Mouse (Mus musculus) ovary, postnatal 10 days (tissue): Measurements from ENCODE around the gene Esd.
A peak's percentile ranks its signal among the peaks of the same experiment; 100 is the strongest.

Experiments used
- DNase-seq: peaks from one replicate; pipeline ENCODE4 v3.0.0; 2022; ENCODE audit warnings: low spot score

The Esd gene

DNA sequence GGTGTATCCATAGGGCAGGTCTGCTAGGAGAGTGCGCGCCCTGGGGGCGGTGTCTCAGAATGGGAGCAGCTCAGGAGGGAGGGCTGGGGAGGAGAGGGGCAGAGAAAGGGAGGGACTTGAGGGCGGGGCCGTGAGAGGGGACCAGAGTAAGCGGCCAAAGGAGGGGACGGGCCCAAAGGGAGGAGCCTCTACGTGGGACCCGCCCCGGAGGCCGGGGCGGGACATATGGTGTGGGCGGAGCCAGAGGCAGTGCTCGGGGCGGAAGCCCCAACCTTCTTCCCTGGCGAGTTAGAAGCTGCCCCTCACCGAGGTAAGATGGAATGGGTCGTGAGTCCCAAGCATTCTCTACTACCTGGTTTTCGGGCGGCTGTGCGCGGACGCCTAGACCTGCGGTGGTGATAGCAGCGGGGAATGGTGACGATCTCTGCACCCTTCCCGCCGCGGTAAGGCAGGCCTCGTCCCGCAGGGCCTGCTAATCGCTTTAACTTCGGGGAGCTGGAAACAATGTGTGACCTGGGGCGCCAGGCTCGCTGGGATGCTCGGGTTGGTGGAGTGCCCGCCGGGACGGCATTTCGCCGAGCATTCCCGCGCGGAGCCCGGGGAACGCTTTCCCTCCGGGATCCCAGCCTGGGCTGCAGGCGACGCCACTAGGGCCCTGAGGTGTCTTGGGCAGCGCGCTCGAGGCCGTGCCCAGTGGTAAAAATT lies at the start of gene Esd:
Gene Esd, plus strand, starts transcription at position 219 of the 705 bp plus-strand sequence.
- DNase-seq: peak; percentile 71

DNA sequence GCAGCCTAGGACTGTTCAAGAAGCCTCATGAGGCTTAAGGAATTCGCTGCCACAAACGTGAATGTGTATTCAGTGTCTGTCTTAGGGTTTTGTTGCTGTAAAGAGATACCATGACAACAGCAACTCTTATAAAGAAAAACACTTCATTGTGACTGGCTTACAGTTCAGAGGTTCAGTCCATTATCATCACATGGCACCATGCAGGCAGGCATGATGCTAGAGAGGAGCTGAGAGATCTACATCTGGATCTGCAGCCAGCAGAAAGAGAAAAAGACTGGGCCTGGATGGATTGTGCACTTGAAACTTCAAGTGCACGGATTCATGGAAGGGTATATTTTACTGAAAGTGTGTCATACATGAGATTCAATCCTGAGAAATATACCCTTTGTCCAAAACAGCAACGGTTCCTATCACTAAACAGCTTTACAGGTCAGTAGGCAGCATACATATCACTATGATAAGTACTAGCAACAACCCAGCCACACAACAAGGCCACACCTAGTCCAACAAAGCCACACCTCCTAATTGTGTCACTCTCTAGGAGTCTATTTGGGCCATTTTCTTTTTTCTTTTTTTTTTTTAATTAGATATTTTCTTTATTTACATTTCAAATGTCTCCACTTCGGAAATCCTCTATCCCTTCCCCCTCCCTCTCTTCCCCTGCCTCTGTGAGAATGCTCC lies 47.7 kb upstream of the Esd start:
- DNase-seq: no peak

DNA sequence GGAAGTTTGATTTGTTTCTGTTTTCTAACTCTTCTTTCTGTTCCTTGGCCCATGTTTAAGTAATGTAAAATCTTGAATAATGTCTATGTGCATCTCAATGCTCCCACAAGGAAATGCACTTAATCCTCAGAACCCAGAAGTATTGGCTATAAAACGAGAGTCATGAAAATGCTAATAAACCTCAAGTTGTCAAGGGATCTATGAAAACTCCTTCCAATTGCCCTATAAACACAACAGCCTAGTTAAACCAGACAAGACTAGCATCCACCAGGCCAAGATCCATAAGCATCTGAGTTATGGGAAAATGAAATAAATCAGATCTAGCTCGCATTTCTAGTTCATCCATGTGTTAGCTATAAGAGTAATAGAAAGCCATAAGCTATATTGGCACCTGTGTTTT lies 40.1 kb upstream of the Esd start:
- no peak for DNase-seq

DNA sequence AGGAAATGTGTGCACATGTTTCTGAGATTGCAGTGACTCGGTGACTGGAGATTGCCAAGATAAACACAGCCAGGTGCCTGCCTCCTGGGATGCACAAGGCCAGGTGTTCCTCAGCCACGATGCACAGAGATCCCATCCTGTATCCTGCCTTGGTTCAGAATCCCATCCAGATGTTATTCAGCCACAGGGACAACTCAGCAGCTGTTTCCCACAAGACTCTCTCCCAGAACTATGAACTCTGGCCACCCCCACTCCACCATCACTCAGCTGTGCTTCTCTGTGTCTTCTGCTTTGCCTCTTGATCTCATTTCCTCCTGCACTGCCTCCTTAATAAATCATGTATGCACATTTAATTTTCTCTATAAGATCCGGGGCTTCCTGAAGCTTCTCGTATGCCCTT lies 35.3 kb upstream of the Esd start:
- DNase-seq: no peak

DNA sequence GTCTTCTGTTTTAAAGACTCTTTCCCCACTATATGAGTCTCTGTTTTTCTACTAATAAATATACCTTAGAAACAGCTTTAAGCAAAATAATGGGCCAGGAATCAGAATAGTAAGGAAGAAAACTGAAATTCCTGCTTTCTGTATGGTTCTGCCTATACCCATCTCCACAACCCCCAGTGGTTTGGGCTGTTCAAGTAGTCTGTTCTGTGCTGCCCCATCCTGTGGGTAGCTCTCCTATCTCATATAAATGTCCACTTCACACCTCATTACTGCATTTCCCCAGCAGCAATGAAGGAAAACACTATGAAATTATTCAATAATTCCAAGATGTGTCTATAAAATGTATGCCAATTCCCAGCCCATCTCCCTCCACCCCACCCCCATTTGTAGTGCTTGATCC lies 34.7 kb upstream of the Esd start:
- no peak for DNase-seq

DNA sequence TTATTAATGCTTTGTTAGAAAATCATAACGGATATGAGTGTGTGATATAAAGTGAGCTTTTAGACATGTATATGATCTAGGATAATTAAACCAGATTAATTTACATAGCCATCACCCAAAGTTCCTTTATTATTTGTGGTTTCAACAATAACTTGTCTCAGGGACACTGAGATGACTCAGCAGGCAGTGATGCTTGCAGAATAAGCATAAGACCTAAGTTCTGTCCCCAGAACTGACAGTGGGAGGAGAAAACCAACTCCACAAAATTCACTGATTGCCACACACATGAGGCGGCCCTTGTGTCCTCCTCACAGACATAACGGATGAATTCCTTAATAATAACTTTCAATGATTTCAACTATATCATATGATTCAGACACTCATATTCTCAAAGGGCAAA lies 32.9 kb upstream of the Esd start:
- DNase-seq: no peak

DNA sequence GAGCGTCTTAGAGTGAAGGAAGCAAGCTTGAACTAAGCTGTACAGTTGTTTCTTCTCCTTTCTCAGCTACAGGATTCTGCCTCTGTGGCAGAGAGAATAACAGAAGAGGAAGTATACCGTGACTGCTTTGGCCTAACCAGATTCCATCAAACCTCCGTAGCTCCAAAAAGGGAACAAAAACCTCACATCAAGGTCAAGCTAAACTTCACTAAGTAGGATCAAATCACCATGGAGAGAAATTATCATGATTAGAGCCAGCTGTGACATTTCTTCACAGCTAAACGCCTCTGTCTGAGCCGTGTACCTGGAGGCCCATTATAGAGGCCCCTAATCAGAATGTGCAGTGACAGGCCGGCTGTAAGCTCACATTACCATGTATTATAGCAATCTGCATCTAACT lies 28.2 kb upstream of the Esd start:
- DNase-seq: no peak

DNA sequence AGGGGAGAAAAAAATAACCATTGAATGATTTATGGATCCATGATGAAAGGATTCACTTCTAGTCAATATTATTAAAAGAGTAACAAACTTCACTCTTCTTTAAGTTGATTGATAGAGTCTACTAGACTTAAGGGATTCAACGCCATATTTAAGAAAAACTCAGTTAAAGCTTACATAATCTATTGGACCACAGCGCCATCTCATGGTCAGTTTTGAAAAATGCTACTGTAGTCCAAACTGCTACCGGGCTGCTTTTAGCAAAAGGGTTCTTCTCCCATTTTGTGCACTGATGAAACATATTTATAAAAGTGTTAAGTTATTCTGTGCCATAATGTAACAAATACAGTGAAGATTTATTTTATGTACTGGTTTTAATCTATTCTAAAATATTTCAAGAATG lies 23.0 kb upstream of the Esd start:
- no peak for DNase-seq

DNA sequence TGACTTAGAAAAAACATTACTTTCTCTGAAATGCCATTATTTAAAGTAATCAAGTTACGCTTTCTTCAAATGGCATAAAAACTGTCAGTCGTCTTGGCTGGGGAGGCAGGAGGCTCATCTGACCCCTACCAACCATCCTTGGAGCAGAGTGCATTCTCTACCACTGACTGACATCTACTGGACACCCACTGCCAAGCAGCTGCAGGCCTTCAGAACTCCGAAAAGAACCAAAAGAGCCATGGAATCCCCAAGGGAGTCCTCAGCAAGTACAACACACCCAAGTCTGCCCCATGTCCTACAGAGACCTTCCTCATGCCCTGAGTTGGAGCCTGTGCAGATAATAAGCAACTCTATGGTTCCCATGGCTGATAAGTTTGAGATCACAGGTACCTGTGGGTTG lies 8.6 kb upstream of the Esd start:
- DNase-seq: no peak

DNA sequence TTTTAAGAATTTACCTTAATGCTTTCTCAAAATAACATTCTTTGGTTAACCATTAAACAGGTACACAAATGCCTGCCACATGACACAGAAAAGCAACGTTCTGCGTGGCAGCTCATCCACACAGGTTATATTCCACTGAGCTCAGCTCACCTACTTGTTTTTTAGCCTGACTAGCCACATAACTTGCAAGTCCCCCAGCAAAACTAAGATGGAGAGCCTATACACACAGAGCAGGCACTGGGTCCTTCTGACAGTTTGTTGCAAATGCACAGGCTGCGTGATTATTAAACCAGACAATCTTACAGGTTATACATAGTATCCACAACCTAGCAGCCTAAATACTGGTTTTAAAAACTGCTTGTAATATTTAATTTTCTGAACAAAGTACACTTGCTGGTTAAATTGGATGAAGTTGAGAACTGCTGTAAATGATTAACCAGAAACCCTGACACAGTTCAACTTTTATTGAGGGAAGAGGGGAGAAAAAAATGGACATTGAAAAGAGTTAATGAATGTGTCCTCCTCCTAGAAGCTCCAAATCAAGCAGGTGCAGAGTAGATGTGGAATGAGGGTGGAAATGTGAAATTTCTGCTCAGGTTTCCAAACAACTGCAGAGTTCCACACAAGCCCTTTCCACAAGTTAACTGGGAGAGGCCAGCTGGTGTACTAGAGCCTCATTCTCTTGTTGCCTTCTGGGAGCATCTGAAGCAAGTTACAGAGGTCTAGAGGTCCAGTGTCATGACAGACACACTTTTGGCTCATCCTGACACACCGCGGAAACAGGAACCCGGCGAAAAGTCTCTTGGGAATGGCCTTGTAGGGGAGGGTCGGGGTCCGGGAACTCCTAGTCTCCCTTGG lies 647 bp upstream of the Esd start:
- no peak for DNase-seq

DNA sequence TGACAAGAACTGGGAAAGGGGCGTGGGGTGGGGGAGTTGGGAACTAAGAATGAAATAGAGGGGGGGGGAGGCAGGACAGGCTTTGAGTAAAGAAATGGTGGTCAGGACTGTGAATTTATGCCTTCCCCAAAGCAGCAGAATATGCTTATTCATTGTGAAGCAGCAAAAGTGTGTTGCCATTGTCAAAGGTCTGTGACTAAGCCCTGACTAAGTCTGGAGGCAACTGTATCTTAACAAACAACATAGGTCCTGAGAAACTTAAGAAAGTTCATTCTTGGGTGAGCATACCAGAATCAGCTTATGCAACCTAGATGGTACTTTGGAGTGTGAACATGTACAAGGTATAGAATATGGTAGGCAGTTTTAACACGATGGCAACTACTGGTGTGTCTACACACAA lies 1.3 kb downstream of the Esd start:
- no peak for DNase-seq

DNA sequence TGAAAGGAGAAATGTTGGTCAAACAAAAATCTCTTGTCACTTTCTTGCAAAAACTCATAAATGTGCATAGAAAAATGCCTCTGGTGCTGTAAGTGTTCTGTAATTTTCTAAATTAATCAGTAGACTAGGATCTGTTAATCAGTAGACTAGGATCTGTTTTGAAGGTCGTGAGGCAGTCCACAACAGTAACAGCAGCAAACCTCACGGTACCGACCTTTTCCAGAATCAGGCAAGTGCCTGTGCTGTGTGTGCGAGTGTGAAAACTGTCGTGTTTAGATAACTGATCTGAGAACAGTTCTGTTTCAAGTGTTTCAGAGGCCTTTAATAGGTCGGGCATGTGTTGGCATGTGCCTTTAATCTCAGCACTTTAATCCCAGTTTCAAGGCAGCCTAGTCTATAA lies 3.4 kb downstream of the Esd start:
- no peak for DNase-seq

DNA sequence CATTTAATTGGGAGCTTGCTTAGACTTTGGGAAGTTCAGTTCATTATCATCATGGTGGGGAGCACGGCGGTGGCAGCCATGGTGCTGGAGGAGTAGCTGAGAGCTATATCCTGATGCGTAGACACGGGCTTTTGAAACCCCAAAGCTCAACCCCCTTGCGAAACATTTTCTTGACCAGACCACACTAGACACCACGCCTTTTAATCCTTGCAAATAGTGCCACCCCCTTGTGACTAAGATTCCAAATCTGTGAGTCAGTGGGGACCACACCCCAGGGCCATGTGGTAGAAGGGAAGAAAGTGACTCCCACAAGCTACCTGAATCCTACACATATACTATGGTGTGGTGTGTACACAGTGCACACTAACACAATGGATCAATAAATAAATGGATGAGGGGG lies 4.8 kb downstream of the Esd start:
- DNase-seq: no peak

DNA sequence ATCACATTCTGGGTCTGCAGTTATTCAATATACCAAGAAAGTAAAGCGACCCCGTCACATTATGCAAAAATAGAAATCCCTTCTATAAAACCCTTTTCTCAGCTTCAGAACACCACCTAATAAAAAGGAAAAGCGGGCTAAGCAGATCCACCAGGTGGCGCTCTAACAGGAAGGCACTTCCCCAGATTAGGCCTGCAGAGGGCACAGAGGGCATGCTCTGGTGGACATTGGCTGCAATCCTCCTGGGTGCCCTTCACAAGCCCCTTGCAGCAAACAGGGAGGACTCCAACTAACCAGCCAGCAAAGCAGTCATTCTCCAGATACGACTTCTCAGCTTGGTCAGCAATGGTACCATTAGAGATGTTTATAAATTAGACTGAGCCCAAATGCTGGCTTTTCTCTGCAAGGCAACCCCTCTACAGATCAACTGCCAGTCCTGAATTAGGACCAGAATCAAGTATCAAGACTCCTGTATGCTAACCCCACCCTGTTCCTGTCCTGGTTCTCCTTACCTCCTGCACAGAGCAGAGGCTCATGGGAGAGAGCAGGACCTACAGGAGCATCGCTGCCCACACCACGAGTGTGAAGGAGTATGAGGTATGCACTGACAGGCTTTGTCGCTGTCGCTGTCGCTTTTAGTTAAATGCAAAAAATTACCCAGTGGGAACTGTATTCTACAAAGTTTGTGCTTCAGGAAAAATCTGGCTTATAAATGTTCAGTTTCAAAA lies 32.3 kb downstream of the Esd start:
- peak; percentile 43 for DNase-seq

DNA sequence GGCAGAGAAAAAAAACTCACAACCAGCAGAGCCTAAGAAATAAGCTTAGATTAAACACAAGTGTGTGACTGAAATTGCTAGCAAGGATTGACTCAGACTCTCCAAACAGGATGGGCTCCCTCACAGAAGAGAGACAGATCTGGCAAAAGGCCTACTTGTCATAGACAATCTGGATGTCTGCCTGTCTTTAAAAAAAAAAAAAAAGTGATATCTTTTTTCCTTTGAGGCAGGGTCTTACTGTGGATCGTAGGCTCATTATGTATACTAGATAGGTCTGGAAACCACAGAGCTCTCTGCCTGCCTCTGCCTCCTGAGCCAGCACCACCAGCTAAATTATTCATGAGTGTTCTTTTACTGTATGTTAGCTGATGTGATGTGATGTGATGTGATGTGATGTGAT lies 35.8 kb downstream of the Esd start:
- no peak for DNase-seq

DNA sequence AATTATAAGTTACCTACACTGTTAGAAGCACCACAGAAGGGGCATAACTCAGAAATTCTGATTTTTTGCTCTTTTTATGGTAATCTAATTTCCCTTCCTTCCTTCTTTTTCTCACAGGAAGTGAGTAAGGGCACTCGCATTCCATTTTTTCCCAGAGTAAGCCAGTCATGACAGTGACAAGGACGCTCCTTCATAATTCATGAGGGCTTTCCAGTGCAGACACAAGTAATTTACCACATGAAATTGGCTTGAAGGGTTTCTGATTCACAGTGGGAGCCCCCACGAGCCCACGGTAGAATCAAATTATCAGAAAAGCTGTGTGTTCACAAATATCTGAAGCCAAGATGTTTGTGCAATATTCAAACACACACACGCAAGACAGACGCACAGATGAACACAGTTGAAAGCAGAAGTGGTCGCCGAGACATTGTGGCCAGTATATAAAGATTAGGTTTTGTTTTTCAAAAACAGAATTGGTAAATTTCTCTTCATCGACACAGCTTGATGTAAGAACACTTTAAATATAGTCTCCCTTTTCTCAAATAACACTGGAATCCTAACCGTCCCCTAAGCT lies 42.0 kb downstream of the Esd start:
- DNase-seq: no peak

DNA sequence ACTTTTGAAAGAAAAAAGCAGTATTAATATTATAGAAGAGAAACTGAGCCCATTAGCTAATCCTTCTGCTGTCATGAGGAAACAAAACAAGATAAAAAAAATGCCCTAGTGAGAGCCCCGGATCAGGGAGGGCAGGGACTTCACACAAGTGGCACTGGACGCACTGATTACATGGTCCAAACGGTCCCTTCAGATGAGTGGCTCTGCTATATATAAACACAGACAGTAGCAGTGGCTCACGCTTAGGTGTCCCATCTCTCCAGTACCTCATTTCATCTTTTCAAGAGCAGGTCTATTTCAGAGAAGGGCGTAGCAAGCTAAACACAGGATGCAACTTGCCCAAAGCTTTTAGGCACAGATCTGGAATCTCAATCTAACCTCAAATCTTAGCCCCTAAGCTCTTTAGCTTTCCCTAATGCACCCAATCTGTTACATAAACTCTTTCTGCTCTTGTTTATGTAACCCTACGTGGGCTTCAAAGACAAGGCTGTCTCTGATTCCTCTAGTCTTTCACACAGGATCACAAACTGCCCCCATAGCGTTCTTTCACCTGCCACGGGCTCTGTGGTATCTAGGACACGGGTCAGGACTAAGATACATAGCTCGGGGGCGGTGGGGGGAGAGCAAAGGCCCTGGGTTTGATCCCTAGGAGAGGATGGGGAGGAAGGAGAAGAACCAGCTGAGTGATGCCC lies 52.3 kb downstream of the Esd start:
- no peak for DNase-seq

DNA sequence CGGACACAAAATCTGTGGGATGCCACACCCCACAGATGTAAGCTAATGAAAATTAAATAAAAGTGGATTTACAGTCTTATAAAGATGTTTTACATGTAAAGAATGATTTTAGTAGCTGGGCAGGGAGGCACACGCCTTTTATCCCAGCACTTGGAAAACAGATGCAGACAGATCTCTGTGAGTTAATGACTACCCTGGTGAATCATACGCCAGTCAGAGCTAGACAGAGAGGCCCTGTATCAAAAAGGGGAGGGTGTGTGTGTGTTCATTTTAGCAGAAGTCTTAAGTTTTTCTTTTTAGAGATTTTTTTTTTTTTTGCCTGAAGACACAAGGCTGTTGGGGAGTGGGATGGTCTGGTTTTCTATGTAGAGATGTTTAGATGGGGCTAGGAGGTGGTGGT lies 55.6 kb downstream of the Esd start:
- DNase-seq: no peak

DNA sequence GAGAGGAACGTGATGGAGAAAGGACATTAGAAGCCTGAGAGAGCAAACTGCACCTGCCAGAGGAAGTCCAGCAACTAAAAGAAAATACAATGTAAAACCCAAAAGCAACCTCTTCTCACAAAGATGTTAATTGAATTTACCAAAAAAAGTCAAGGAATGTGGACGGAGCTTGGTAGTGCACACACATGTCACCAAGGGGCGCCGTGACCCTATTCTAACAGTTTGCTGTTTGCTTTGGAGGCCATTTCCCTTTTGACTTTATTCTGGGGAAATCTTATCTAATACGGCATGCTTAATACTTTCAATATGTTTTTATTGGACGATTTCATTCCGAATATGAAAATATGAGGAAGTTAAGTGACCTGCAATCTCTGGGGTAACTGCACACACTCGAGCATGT lies 56.7 kb downstream of the Esd start:
- DNase-seq: no peak

DNA sequence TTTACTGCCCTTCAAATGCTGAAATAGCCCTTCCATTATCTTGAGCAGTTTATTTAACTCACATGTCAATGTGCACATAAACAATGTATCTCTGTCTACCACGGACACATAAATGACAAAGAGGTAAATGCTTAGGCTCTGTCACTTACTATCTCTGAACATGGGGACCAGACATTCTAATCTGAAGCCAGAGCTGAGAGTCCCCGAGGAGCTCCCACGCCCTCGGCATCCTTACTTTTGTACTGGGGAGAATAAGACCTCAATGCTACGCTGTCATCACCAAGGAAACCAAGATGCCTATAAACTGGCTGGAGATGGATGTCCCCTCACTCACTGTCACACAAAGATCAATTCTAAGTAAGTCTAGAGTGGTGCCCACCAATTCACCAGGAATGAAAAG lies 58.4 kb downstream of the Esd start:
- DNase-seq: no peak

DNA sequence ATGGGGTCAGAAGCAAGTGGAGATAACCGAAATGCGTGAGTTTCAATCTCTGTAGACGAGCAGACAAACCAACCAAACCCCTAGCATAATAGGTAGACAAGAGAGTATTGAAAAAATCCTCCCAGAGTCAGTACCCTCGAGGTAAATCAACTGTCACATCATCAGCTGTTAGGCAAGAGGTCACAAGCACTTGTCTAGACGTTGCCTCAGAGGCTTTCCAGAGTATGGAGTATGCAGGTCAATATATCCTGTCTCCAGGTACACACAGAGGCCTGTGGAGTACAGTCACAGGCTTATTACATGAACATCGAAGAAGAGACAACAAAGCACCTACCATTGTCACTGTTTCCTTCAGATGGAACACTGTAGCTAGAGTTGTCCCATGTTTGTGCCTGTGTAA lies 60.7 kb downstream of the Esd start:
- no peak for DNase-seq

DNA sequence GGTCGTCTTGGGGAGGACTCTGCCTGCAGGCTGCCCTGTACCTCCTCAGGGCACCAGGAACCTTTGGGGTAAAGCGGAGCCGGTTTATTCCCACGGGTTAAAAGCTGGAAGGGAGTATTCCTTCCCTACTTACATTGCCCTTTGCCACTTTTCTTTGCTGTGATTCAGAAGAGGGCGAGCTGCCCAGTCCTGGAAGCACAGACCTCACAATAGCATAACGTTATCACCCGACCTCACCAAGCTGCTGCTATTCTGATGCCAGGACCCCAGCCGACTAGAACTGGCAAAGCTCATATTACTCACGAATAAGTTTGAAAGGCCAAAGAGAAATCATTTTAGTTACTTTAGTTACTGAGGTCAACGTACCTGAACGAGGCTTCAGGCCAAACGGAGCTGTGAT lies 62.8 kb downstream of the Esd start:
- no peak for DNase-seq
